Mouse (Mus musculus) G1E-ER4 (cell line): Measurements from ENCODE around the gene Notch4. TPM values are rescaled to one million over a fixed set of nuclear protein-coding genes. Genes with fewer than 3 reads are reported as not detected.

Experiments
- GATA1 ChIP-seq: IDR thresholded peaks from one replicate; pipeline ENCODE4 v1.8.0; 2012; ENCODE audit warnings: low read length, inconsistent platforms
- polyA plus RNA-seq: library from polyadenylated mRNA; stranded (reverse); fragments of >175 nt; gene quantifications from 2 replicates; pipeline ENCODE4 v1.2.3, GENCODE M21; 2012

Gene Notch4
- 0.78 and 0.90 TPM in 2 replicates for polyA plus RNA-seq

- no peak for TF ChIP-seq GATA1
These were observed at the start of gene Notch4 for GRCm38 (mm10) chr17:34564003-34564421. Notch4 (plus strand) TSS chr17:34564268.

- no peak for TF ChIP-seq GATA1
These were observed 47.6 kb upstream of the Notch4 start for GRCm38 (mm10) chr17:34516514-34516913.

GRCm38 (mm10) chr17:34517252-34517651, 46.8 kb upstream of the Notch4 start, which contains the start of gene Btnl6:
Btnl6 (minus strand) TSS chr17:34517352.
- no peak for TF ChIP-seq GATA1

GRCm38 (mm10) chr17:34517795-34518194, 46.3 kb upstream of the Notch4 start:
- no peak for TF ChIP-seq GATA1

- TF ChIP-seq GATA1: no peak
These were observed 45.1 kb upstream of the Notch4 start for GRCm38 (mm10) chr17:34519001-34519400.

- TF ChIP-seq GATA1: no peak
These were observed 31.4 kb upstream of the Notch4 start for GRCm38 (mm10) chr17:34532671-34533070.

- TF ChIP-seq GATA1: no peak
These were observed 17.3 kb upstream of the Notch4 start for GRCm38 (mm10) chr17:34546797-34547196.

- TF ChIP-seq GATA1: no peak
These were observed 16.5 kb upstream of the Notch4 start for GRCm38 (mm10) chr17:34547601-34548000.

- TF ChIP-seq GATA1: no peak
These were observed 14.9 kb upstream of the Notch4 start for GRCm38 (mm10) chr17:34549156-34549555.

GRCm38 (mm10) chr17:34549843-34550242, 14.2 kb upstream of the Notch4 start:
- no peak for TF ChIP-seq GATA1

GRCm38 (mm10) chr17:34555483-34555882, 8.6 kb upstream of the Notch4 start:
- no peak for TF ChIP-seq GATA1

GRCm38 (mm10) chr17:34556406-34556805, 7.7 kb upstream of the Notch4 start:
- TF ChIP-seq GATA1: no peak

GRCm38 (mm10) chr17:34557411-34557810, 6.7 kb upstream of the Notch4 start:
- no peak for TF ChIP-seq GATA1

GRCm38 (mm10) chr17:34559116-34559515, 5.0 kb upstream of the Notch4 start:
- no peak for TF ChIP-seq GATA1

- TF ChIP-seq GATA1: no peak
These were observed 4.2 kb upstream of the Notch4 start for GRCm38 (mm10) chr17:34559895-34560294.

GRCm38 (mm10) chr17:34560438-34560837, 3.6 kb upstream of the Notch4 start:
- no peak for TF ChIP-seq GATA1

- no peak for TF ChIP-seq GATA1
These were observed 2.9 kb upstream of the Notch4 start for GRCm38 (mm10) chr17:34561200-34561599.

GRCm38 (mm10) chr17:34562595-34562994, 1.5 kb upstream of the Notch4 start:
- no peak for TF ChIP-seq GATA1
